Mouse (Mus musculus) heart, embryonic 14.5 days (tissue): ENCODE data around the gene Bcan. TPM values are rescaled to one million over a fixed set of nuclear protein-coding genes. Genes with fewer than 3 reads are reported as not detected.

Source experiments
- ATAC-seq: fragments of 200-750 bp; cut with Nextera tagmentation; 2 replicates; pipeline ENCODE4 v1.8.0; 2017; ENCODE audit warnings: low read depth, moderate TSS enrichment; ENCODE audit not compliant: insufficient number of reproducible peaks, insufficient read depth, low FRiP score
- H3K27ac ChIP-seq, 2 experiments: fragments of 200-500 bp in 1 of 2; fragments of 300-500 bp in 1 of 2; sonication (generic) in 1 of 2; replicated peaks in 1 of 2; 2 replicates each; pipeline ENCODE4 v1.5.1; 2012 to 2014; ENCODE audit warnings: low read depth in 2 of 2, low read length in 2 of 2, control low read depth in 1 of 2, mild to moderate bottlenecking in 1 of 2, mixed read lengths in 1 of 2; ENCODE audit not compliant: control insufficient read depth in 1 of 2, insufficient read depth in 1 of 2
- H3K27me3 ChIP-seq: fragments of 300-500 bp; sonication (generic); 2 replicates; pipeline ENCODE4 v1.6.1; 2014; ENCODE audit warnings: mild to moderate bottlenecking, low read length, control low read depth; ENCODE audit not compliant: control insufficient read depth, insufficient read depth
- H3K36me3 ChIP-seq: fragments of 300-500 bp; sonication (generic); 2 replicates; pipeline ENCODE4 v1.6.1; 2014; ENCODE audit warnings: mild to moderate bottlenecking, control low read depth, low read length, mixed read lengths; ENCODE audit not compliant: control insufficient read depth, insufficient read depth
- H3K4me1 ChIP-seq, 2 experiments: fragments of 200-500 bp in 1 of 2; fragments of 300-500 bp in 1 of 2; sonication (generic) in 1 of 2; 2 replicates each; pipeline ENCODE4 v1.6.1; 2012 to 2014; ENCODE audit warnings: low read length in 2 of 2, control low read depth in 1 of 2, mixed read lengths in 1 of 2; ENCODE audit not compliant: control insufficient read depth in 2 of 2, insufficient read depth in 2 of 2
- H3K4me2 ChIP-seq: fragments of 300-500 bp; sonication (generic); 2 replicates; pipeline ENCODE4 v1.6.1; 2014; ENCODE audit warnings: mild to moderate bottlenecking, low read length
- H3K4me3 ChIP-seq, 2 experiments: fragments of 200-500 bp in 1 of 2; fragments of 300-500 bp in 1 of 2; sonication (generic) in 1 of 2; 2 replicates each; pipeline ENCODE4 v1.5.1; 2012 to 2014; ENCODE audit warnings: low read length in 2 of 2, mild to moderate bottlenecking in 2 of 2, control low read depth in 1 of 2, low read depth in 1 of 2, moderate library complexity in 1 of 2; ENCODE audit not compliant: control insufficient read depth in 1 of 2, insufficient read depth in 1 of 2
- H3K9ac ChIP-seq: fragments of 300-500 bp; sonication (generic); 2 replicates; pipeline ENCODE4 v1.6.1; 2014; ENCODE audit warnings: mild to moderate bottlenecking, low read length
- H3K9me3 ChIP-seq: fragments of 300-500 bp; sonication (generic); 2 replicates; pipeline ENCODE4 v1.6.1; 2016; ENCODE audit warnings: low read length, control low read depth; ENCODE audit not compliant: control insufficient read depth
- WGBS: fragments of 180-500 bp; shearing (Covaris S2); extraction: QIAGEN DNeasy Blood & Tissue Kit; methylation state at CpG from one replicate; pipeline ENCODE4 v1.1.7; 2014; 5-methylcytosine and 5-hydroxymethylcytosine counted together
- polyA plus RNA-seq: library from polyadenylated mRNA; unstranded; fragments of >200 nt; fragmentation: Nextera tagmentation; extraction: Ambion mirVana; gene quantifications from 2 replicates; pipeline ENCODE4 v1.2.1, GENCODE M21; 2014

Bcan gene
- polyA plus RNA-seq, 1 experiment from 2014 or later = 0.31 TPM

GRCm38 (mm10) chr3:88027434-88028186, 27.6 kb upstream of the Bcan start, which contains the start of gene Hapln2:
Hapln2 (minus strand) TSS chr3:88027583.
- no peak for ATAC-seq
- Histone ChIP-seq H3K9me3 (peaks cover 7% of the 10 kb centered on the region), H3K4me1 (peaks cover 7 to 8% of the 10 kb centered on the region in 2 experiments; a peak in 3 of 4 replicates), H3K4me2 (no peak within 1 kb of the TSS), H3K9ac (no peak within 1 kb of the TSS), H3K36me3 (no peaks in the 10 kb centered on the region), H3K27me3 (peaks cover 60% of the 10 kb centered on the region), H3K27ac (no peak within 1 kb of the TSS), H3K4me3 (no peak within 1 kb of the TSS)
- 48% methylated on average over 5 of the region's 5 CpGs for WGBS

DNA sequence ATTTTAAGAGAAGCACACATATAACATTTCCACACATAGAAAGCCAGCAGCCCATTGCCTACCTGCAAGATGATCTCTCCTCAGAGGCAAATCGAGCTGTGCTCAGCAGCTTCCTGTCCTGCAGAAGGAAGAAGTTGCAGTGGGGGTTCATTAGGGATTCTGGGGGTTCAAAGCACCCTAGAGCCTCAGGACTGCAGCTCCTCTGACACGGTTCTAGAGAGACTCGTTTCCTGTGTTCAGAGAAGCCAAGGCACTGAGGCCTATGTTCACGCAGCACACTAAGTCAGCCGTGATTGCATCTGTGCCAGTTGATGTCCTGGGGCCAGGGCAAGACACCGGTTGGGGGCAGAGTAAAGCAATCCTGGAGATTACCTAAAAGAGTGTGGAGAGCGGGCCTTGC, 26.8 kb upstream of the Bcan start:
- no peaks in the 10 kb centered on the region for H3K36me3 ChIP-seq
- H3K4me3 ChIP-seq = no peak overlapping the region
- WGBS = 56% methylated on average over 7 of the region's 7 CpGs
- H3K4me1 ChIP-seq = peaks cover 9 to 11% of the 10 kb centered on the region in 2 experiments; a peak in 3 of 4 replicates
- H3K27me3 ChIP-seq = peaks cover 60% of the 10 kb centered on the region
- H3K9ac ChIP-seq = no peak overlapping the region
- peaks cover 7% of the 10 kb centered on the region for H3K9me3 ChIP-seq
- ATAC-seq = no peak
- H3K27ac ChIP-seq = no peak overlapping the region
- H3K4me2 ChIP-seq = no peak overlapping the region

GRCm38 (mm10) chr3:88023192-88024074, 23.4 kb upstream of the Bcan start:
- H3K9ac ChIP-seq = peak overlapping the region; percentile 27; the same call in 1 of the 2 replicates
- WGBS = under 1% methylated on average over 81 of the region's 81 CpGs

DNA sequence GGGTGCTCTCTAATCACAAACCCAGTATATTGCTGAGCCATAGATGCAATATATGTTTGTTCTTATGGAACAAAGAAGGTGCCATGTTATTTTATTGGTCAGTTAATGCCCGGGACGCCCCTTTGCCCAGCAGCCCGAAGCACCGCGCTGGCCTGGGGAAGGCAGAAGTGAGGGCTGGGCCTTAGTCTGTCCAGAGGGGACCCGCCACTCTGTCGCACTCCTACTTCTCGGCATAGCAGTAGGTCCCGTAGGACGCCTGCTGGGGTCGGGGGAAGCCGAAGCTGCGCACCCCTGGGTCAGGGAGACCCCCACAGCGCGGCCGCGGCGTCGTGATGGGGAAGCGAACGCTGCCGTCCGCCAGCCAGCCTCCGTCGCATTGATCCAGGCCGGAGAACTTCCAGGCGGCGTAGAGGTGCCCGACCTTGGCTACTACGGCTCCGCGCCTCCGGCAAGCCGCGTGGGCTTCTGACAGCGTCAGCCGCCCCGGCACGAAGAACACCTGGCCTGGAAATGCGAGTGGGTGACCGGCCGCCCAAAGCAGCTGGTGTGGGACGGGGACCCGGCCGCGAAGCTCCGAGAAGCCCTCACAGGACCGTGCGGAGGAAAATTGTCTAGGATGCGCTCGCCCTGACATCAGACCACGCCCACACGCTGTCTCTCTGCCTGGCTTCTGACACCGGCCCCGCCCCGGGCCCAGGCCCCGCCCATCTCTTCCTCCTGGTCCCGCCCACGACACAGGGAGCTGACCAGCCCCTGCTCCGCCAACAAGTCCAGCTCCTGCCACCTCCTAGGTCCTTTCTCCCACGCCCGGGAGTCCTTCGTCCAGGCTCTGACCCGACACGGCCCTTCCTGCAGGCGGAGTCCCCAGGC, 22.5 kb upstream of the Bcan start:
- H3K27me3 ChIP-seq = peaks cover 75% of the 10 kb centered on the region
- peak overlapping the region; percentile 48 to 64 for H3K4me3 ChIP-seq
- H3K4me2 ChIP-seq = peak overlapping the region; percentile 90
- 1% methylated on average over 63 of the region's 66 CpGs for WGBS
- peaks cover 9 to 11% of the 10 kb centered on the region in 2 experiments; a peak in 3 of 4 replicates for H3K4me1 ChIP-seq
- peak; percentile 83 for ATAC-seq
- no peaks in the 10 kb centered on the region for H3K36me3 ChIP-seq
- H3K9me3 ChIP-seq = no peaks in the 10 kb centered on the region
- no peak overlapping the region for H3K27ac ChIP-seq
- peak overlapping the region; percentile 27; the same call in 1 of the 2 replicates for H3K9ac ChIP-seq

More at GRCm38 (mm10) chr3:88023192-88024074, 23.4 kb upstream of the Bcan start:
- Histone ChIP-seq H3K4me2 (peak overlapping the region; percentile 90), H3K27ac (no peak overlapping the region), H3K36me3 (no peaks in the 10 kb centered on the region), H3K27me3 (peaks cover 69% of the 10 kb centered on the region), H3K9me3 (peaks cover 6% of the 10 kb centered on the region), H3K4me1 (peaks cover 9 to 11% of the 10 kb centered on the region in 2 experiments; a peak in 3 of 4 replicates), H3K4me3 (peak overlapping the region; percentile 48 to 64)
- peak; percentile 37 for ATAC-seq

DNA sequence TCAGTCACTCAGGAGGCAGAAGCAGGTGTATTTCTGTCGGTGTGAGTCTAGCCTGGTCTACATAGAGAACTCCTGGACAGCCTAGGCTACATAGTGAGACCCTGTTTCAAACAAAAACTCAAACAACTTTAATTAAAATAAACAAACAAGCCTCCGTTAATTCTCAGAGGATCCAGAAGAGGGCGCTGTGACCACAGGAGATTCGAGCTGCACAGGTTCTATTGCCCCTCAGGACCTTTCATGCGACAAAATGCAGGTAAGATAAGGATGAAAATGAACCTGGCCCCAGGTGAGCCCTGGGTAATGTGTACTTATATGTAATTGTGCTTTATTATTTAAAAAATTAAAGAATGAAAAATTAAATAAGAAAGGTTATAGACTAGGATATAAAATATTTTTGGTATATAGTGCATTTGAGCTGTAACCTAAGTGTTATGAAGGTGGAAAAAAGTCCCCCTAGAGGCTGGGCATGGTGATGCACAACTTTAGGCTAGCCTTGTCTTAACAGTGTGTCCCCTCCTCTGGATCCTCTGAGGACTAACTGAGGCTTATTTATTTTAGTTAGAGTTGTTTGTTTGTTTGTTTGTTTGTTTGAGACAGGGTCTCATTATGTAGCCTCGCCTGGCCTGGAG, 10.7 kb upstream of the Bcan start:
- H3K36me3 ChIP-seq = no peaks in the 10 kb centered on the region
- H3K4me2 ChIP-seq = no peak overlapping the region
- H3K9me3 ChIP-seq = peaks cover 3% of the 10 kb centered on the region; the same call in 1 of the 2 replicates
- H3K9ac ChIP-seq = no peak overlapping the region
- H3K4me3 ChIP-seq = no peak overlapping the region
- ATAC-seq = no peak
- 8% methylated on average over 6 of the region's 6 CpGs for WGBS
- no peak overlapping the region for H3K27ac ChIP-seq
- H3K4me1 ChIP-seq = peaks cover 4 to 9% of the 10 kb centered on the region in 2 experiments; a peak in 3 of 4 replicates
- peaks cover 6% of the 10 kb centered on the region; the same call in 1 of the 2 replicates for H3K27me3 ChIP-seq

DNA sequence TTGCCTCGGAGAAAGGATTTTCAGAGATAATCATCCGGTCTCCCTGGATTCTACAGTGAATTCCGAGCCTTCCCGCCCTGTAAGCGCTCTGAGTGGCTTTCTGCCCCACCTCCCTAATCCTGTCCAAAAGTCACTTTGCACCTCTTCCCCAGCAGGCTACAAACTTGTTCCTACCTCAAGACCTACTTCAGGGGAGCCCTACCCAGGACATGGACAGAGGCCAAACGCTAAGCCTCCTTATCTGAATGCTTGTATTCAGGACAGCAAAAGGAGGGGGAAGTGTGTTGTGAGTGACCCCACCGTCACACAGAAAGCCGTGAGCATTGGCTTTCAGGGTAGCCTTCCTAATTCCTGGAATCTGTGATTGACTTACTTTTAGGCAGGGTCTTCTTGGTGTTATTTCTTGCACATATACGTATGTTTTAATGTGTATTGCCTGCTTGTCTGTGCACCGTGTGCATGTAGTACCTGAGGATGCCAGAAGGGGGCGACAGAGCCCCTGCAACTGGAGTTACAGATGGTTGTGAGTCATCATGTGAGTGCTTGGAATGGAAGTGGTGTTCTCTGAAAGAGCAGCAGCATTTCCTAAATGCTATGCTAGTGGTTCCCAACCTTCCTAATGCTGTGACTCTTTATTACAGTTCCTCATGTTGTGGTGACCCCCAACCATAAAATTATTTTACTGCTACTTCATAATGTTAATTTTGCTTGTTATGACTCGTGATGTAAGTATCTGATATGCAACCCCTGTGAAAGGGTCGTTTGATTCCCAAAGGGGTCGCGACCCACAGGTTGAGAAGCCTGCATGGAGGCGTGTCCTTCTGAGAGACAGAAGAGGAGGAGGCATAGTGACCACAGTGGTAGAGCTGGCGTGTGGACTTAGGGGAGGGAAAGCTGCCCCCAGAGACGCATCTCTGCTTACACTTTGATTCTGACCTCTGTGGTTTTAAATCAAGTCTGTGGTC, 6.1 kb upstream of the Bcan start:
- Histone ChIP-seq H3K9ac (no peak overlapping the region), H3K4me1 (peaks cover 7 to 10% of the 10 kb centered on the region in 2 experiments; a peak in 3 of 4 replicates), H3K9me3 (peaks cover 3% of the 10 kb centered on the region; the same call in 1 of the 2 replicates), H3K27ac (no peak overlapping the region; a peak in 1 of 4 replicates), H3K4me2 (0 out of 2 replicates have a peak overlapping the region, but pooled peaks have one; percentile 1), H3K27me3 (peaks cover 39% of the 10 kb centered on the region), H3K4me3 (no peak overlapping the region), H3K36me3 (no peaks in the 10 kb centered on the region)
- ATAC-seq = no peak
- WGBS = 65% methylated on average over 18 of the region's 18 CpGs
